Mouse (Mus musculus) hindbrain, embryonic 16.5 days (tissue): ENCODE measurements around the gene Car14. TPM values are rescaled to one million over a fixed set of nuclear protein-coding genes. Genes with fewer than 3 reads are reported as not detected.
A peak's percentile ranks its signal among the peaks of the same experiment; 100 is the strongest.
"Not testable (repeated sequence)": the region's sequence is repeated elsewhere in the genome, so short reads cannot be mapped to it uniquely, and the experiment has no call there.

Source experiments
- ATAC-seq: fragments of 200-750 bp; cut with Nextera tagmentation; 2 replicates; pipeline ENCODE4 v1.8.0; 2017; ENCODE audit warnings: moderate TSS enrichment, moderate library complexity
- H3K27ac ChIP-seq: fragments of 300-500 bp; sonication (generic); 2 replicates; pipeline ENCODE4 v1.5.1; 2014; ENCODE audit warnings: low read depth, mild to moderate bottlenecking, control low read depth, low read length, moderate library complexity
- H3K27me3 ChIP-seq: fragments of 300-500 bp; sonication (generic); replicated peaks from 2 replicates; pipeline ENCODE4 v1.6.1; 2014; ENCODE audit warnings: low read length; ENCODE audit not compliant: control insufficient read depth, insufficient read depth
- H3K36me3 ChIP-seq: fragments of 300-500 bp; sonication (generic); 2 replicates; pipeline ENCODE4 v1.6.1; 2014; ENCODE audit warnings: mild to moderate bottlenecking, low read length, moderate library complexity, mixed read lengths; ENCODE audit not compliant: control insufficient read depth, insufficient read depth
- H3K4me1 ChIP-seq: fragments of 300-500 bp; sonication (generic); 2 replicates; pipeline ENCODE4 v1.6.1; 2014; ENCODE audit warnings: low read depth, low read length; ENCODE audit not compliant: control insufficient read depth, insufficient read depth
- H3K4me2 ChIP-seq: fragments of 300-500 bp; sonication (generic); 2 replicates; pipeline ENCODE4 v1.6.1; 2014; ENCODE audit warnings: mild to moderate bottlenecking, low read length, control low read depth, moderate library complexity
- H3K4me3 ChIP-seq: fragments of 300-500 bp; sonication (generic); 2 replicates; pipeline ENCODE4 v1.5.1; 2014; ENCODE audit warnings: mild to moderate bottlenecking, low read length, control low read depth, moderate library complexity
- H3K9ac ChIP-seq: fragments of 300-500 bp; sonication (generic); 2 replicates; pipeline ENCODE4 v1.6.1; 2014; ENCODE audit warnings: low read depth, mild to moderate bottlenecking, control low read depth, low read length, moderate library complexity
- H3K9me3 ChIP-seq: fragments of 300-500 bp; sonication (generic); 2 replicates; pipeline ENCODE4 v1.6.1; 2014; ENCODE audit warnings: mild to moderate bottlenecking, low read length, moderate library complexity; ENCODE audit not compliant: control insufficient read depth
- WGBS: fragments of 180-500 bp; shearing (Covaris S2); extraction: QIAGEN DNeasy Blood & Tissue Kit; methylation state at CpG from one replicate; pipeline ENCODE4 v1.1.7; 2014; 5-methylcytosine and 5-hydroxymethylcytosine counted together
- polyA plus RNA-seq: library from polyadenylated mRNA; unstranded; fragments of >200 nt; fragmentation: Nextera tagmentation; extraction: Ambion mirVana; gene quantifications from 2 replicates; pipeline ENCODE4 v1.2.1, GENCODE M21; 2015

The Car14 gene
- polyA plus RNA-seq, 1 experiment from 2014 or later: 16.9 TPM

GRCm38 (mm10) chr3:95929581-95930470 lies 25.3 kb upstream of the Car14 start:
- Histone ChIP-seq H3K4me2 (peak overlapping the region; percentile 82), H3K36me3 (peaks cover 5% of the 10 kb centered on the region; the same call in 1 of the 2 replicates), H3K27me3 (no peaks in the 10 kb centered on the region), H3K27ac (peak overlapping the region; percentile 86), H3K4me3 (peak overlapping the region; percentile 86), H3K9me3 (no peaks in the 10 kb centered on the region), H3K9ac (peak overlapping the region; percentile 85), H3K4me1 (peaks cover 5% of the 10 kb centered on the region)
- ATAC-seq: no peak; the same call in 1 of the 2 replicates
- WGBS: under 1% methylated on average over 84 of the region's 105 CpGs

- Histone ChIP-seq H3K27ac (peak within 1 kb of the TSS; percentile 86), H3K9ac (peak within 1 kb of the TSS; percentile 85), H3K4me1 (peaks cover 5% of the 10 kb centered on the region), H3K9me3 (no peaks in the 10 kb centered on the region), H3K36me3 (peaks cover 1% of the 10 kb centered on the region; the same call in 1 of the 2 replicates), H3K4me2 (peak within 1 kb of the TSS; percentile 82), H3K27me3 (no peaks in the 10 kb centered on the region), H3K4me3 (peak within 1 kb of the TSS; percentile 86)
- under 1% methylated on average over 45 of the region's 49 CpGs for WGBS
- ATAC-seq: peak; percentile 100
Observed at GRCm38 (mm10) chr3:95928658-95929503, 24.4 kb upstream of the Car14 start, which contains the start of gene Anp32e. Anp32e (plus strand) TSS chr3:95929246.

GRCm38 (mm10) chr3:95928261-95928657 lies 23.8 kb upstream of the Car14 start:
- 63% methylated on average over 6 of the region's 6 CpGs for WGBS
- no peaks in the 10 kb centered on the region for H3K27me3 ChIP-seq
- H3K4me2 ChIP-seq: peak overlapping the region; percentile 68

GRCm38 (mm10) chr3:95925087-95925486 lies 20.6 kb upstream of the Car14 start:
- Histone ChIP-seq H3K4me2 (no peak overlapping the region), H3K4me3 (no peak overlapping the region), H3K9ac (no peak overlapping the region), H3K27me3 (no peaks in the 10 kb centered on the region), H3K36me3 (no peaks in the 10 kb centered on the region), H3K27ac (no peak overlapping the region), H3K4me1 (no peaks in the 10 kb centered on the region; the same call in 1 of the 2 replicates), H3K9me3 (no peaks in the 10 kb centered on the region)
- ATAC-seq: no peak
- WGBS: 86% methylated on average over 5 of the region's 5 CpGs

More at GRCm38 (mm10) chr3:95928261-95928657, 23.8 kb upstream of the Car14 start:
- Histone ChIP-seq H3K27ac (no peak overlapping the region), H3K9ac (peak overlapping the region; percentile 24; the same call in 1 of the 2 replicates), H3K4me3 (peak overlapping the region; percentile 86), H3K4me1 (peaks cover 5% of the 10 kb centered on the region), H3K9me3 (no peaks in the 10 kb centered on the region), H3K36me3 (no peaks in the 10 kb centered on the region)
- ATAC-seq: no peak

- no peak overlapping the region for H3K4me2 ChIP-seq
- H3K4me3 ChIP-seq: no peak overlapping the region
- H3K36me3 ChIP-seq: no peaks in the 10 kb centered on the region
- no peak overlapping the region for H3K27ac ChIP-seq
- no peaks in the 10 kb centered on the region for H3K9me3 ChIP-seq
- ATAC-seq: no peak
- H3K27me3 ChIP-seq: no peaks in the 10 kb centered on the region
- WGBS: 79% methylated on average over 4 of the region's 4 CpGs
- no peak overlapping the region for H3K9ac ChIP-seq
- H3K4me1 ChIP-seq: no peaks in the 10 kb centered on the region; the same call in 1 of the 2 replicates
Observed at GRCm38 (mm10) chr3:95924185-95924584, 19.7 kb upstream of the Car14 start.

GRCm38 (mm10) chr3:95923429-95923828 lies 18.9 kb upstream of the Car14 start:
- not testable (repeated sequence) for H3K27me3 ChIP-seq, H3K4me3 ChIP-seq, H3K9me3 ChIP-seq, H3K27ac ChIP-seq, H3K4me1 ChIP-seq, ATAC-seq, H3K9ac ChIP-seq, H3K4me2 ChIP-seq, H3K36me3 ChIP-seq
- 93% methylated on average over 7 of the region's 7 CpGs for WGBS

- not testable (repeated sequence) for H3K9ac ChIP-seq, H3K4me2 ChIP-seq, H3K4me3 ChIP-seq, H3K27ac ChIP-seq, H3K4me1 ChIP-seq, H3K9me3 ChIP-seq, H3K27me3 ChIP-seq, H3K36me3 ChIP-seq, ATAC-seq
- WGBS: 61% methylated on average over 2 of the region's 2 CpGs
Observed at GRCm38 (mm10) chr3:95920532-95920931, 16.0 kb upstream of the Car14 start.

- WGBS: 84% methylated on average over 7 of the region's 7 CpGs
Observed at GRCm38 (mm10) chr3:95916760-95917159, 12.3 kb upstream of the Car14 start.

GRCm38 (mm10) chr3:95914706-95915105 lies 10.2 kb upstream of the Car14 start:
- no peak overlapping the region for H3K4me2 ChIP-seq
- H3K4me1 ChIP-seq: no peaks in the 10 kb centered on the region
- no peak overlapping the region for H3K9ac ChIP-seq
- H3K9me3 ChIP-seq: no peaks in the 10 kb centered on the region
- H3K36me3 ChIP-seq: no peaks in the 10 kb centered on the region
- H3K4me3 ChIP-seq: no peak overlapping the region
- no peaks in the 10 kb centered on the region for H3K27me3 ChIP-seq
- H3K27ac ChIP-seq: no peak overlapping the region
- no peak for ATAC-seq
- WGBS: 95% methylated on average over 4 of the region's 4 CpGs

More at GRCm38 (mm10) chr3:95916760-95917159, 12.3 kb upstream of the Car14 start:
- no peaks in the 10 kb centered on the region for H3K36me3 ChIP-seq
- H3K9me3 ChIP-seq: no peaks in the 10 kb centered on the region
- no peak overlapping the region for H3K9ac ChIP-seq
- no peak overlapping the region for H3K4me2 ChIP-seq
- no peaks in the 10 kb centered on the region for H3K4me1 ChIP-seq
- no peaks in the 10 kb centered on the region for H3K27me3 ChIP-seq
- H3K27ac ChIP-seq: no peak overlapping the region
- H3K4me3 ChIP-seq: no peak overlapping the region
- ATAC-seq: no peak
